Mouse (Mus musculus) lung, postnatal 25 days (tissue): ENCODE results near the gene 9930021J03Rik.

Source experiments
- DNase-seq: peaks from one replicate; pipeline ENCODE4 v3.0.0; 2022; ENCODE audit warnings: low spot score

The 9930021J03Rik gene

GRCm38 (mm10) chr19:29695071-29695470 lies 110.7 kb downstream of the 9930021J03Rik start:
- DNase-seq = no peak

DNA sequence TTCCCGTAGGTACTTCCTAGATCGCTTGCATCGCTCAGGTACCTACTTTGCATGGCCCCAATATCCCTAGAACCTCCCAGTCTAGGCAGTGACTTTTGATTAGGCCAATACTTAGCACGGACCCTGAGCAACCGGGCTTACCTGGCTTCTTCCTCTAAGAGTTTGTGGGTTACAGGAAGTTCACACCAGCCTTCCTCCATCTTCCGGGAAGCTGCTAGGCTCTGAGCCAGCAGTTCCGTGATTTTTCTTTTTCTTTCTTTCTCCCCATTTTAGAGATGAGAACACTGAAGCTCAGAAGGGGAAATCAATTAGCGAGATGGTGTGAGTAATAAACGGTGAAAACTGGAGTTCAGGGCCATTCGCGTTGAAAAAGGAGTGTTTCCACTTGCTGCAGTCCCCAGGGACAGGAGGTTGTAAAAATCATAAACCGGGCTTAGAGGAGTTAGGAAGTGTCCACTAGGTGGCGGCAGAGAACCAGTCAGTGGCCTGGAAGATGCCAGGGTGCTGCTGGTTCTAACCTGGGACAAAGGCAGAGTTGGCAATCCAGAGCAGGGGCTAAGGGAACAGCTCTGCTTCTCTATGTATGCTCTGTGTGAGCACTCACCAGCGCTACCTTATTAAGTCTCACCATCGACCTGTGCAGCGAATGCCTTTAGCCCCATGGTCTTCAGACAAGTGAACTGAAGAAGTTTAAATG lies 121.8 kb downstream of the 9930021J03Rik start:
- peak; percentile 77 for DNase-seq

DNA sequence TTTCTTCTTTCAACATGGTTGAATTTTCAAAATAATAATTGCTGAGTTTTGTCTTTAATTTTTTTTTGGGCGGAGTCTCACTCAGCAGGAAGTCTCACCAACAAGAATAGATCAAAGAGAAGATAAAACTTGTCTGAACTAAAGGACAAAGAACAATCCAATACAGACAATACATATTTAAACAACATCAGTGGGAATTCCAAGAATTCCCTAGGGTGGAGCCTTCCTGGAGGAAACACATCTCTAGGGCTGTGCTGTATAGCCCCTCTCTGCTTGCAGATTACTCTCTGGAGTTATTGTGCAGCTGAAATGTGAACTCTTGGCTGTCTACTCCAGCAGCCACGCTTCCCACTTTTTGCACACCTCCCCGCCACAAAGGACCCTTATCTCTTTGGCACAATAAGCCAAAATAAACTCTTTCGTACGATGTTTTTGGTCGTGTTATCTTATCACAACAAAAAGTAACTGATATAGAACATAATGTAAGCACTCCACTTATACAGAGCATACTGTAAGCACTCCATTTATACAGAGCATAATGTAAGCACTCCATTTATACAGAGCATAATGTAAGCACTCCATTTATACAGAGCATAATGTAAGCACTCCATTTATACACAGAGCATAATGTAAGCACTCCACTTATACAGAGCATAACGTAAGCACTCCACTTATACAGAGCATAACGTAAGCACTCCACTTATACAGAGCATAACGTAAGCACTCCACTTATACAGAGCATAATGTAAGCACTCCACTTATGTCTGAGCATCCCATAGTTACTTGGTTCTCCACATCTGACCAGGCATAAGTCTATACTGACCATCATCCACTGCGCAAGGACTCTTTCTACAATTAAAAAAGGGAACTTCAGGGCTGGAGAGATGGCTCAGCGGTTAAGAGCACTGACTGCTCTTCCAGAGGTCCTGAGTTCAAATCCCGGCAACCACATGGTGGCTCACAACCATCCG lies 125.3 kb downstream of the 9930021J03Rik start:
- no peak for DNase-seq

DNA sequence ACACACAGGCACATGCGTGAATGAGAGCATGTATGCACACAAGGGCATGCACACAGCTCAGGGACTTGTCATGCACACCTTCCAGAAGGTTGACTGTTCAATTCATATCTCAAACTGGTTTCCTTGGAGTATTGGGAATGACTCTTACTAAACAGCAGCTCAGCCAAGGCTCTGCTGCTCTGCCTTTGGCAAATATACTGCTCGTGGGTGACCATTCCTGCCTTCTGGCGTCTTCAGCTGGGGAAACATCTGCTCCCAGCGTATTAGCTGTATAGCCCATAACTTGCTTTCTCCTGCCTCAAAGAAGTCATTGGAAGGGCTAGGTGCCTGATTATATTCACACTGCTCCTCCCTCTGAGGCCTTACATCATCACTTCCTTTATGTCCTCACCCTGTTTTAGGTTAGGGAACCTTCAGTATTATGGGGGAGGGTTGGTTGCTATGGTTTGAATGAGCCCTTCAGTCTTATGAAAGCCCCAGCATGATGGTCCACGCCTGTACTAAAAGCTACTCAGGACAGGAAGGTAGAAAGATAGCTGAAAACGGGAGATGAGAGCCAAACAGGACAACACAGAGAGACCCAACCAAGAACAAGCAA lies 127.5 kb downstream of the 9930021J03Rik start:
- no peak for DNase-seq

DNA sequence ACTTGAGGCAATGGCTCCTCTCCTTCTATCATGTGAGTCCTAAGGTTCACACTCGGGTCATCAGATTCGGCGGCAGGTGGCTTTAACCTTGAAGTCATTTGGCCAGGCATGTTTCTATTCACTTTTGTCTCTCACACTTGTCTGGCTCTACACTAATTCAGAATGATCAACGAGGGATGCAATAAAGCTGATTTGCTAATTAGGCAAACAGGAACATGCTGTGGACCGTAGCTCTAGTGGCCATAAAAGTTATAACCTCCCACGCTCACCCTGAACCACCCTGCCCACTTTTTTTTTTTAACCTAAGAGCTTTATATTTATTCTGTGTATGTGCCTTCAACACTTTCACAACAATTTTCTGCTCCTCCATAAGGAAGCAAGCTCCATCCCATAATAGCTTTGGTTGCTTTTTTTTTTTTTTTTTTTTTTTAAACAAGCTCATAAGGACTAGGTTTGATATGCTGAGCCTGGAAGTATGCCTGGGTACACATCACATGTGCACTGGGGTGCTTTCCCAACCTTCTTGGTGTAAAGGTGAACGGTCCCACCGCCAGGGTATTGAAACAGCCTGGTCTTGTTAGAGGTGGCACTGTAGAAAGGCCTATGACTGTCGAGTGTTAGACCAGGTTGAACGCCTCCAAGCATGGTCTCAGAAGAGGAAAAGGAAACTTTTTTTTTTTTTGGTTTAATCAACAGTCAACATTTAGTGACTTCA lies 129.2 kb downstream of the 9930021J03Rik start:
- no peak for DNase-seq

DNA sequence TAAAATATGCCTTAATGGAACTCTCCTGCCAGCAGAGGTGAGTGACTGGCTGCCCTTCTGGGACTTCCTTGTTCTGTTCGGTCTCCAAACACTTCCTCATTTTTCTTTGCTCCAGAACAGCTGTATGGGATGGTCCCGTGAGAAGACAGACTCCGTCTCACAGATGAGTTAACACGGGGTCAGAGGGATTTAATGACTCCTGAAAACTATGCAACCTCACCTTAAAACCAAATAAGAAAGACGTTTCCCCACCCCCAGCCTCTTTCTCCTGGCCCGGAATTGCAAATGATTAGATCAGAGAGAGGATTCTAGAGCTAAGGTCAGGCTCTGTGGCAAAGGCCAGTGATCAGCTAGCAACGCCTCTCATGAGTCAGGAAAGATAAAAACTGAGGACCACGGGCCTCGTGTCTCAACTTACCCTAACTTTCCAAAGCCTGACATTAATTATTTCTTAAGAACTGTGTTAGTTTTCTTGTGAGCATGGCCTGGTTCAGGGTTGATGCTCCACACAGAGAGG lies 130.2 kb downstream of the 9930021J03Rik start:
- no peak for DNase-seq

- DNase-seq = no peak
Observed at GRCm38 (mm10) chr19:29674946-29675345, 130.8 kb downstream of the 9930021J03Rik start.

GRCm38 (mm10) chr19:29672660-29673059 lies 133.1 kb downstream of the 9930021J03Rik start:
- DNase-seq = no peak

DNA sequence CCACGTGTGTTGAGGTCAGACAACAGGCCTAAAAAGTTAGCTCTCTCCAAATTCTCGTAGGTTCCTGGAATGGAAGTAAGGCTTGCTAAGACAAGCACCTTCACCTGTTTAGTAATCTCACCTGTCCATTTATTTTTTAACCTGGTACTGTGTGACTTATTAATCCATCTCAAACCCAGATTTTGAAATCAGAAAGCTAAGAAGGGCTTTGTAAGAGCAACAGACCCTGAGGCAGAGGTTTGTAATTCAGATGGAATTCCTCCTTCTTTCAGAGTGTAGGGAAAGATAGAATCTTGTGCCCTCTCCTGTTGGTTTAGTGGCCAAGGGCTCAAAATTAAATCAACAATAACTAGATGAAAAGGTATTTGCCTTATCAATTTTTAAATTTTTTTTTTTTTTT lies 134.6 kb downstream of the 9930021J03Rik start:
- no peak for DNase-seq

- DNase-seq = no peak
Observed at GRCm38 (mm10) chr19:29670247-29670646, 135.5 kb downstream of the 9930021J03Rik start.

DNA sequence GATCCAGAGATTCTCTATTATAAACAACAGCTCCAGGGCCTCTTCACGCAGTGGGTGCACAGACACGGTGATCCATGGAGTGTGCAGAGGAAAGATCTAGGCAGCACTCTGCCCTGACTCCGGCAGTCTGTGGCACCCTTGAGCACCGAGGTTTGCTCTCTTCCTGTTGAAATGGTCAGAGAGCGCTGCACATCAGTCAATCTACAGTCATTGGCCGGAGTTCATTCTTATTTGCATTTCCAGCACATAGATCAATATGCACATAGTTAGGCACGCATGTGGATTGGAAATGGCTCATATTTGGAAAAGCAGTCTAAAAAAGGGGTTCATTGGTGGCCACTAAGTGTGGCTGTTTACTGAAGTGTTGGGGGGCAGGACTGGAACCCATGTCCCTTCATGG lies 137.7 kb downstream of the 9930021J03Rik start:
- no peak for DNase-seq

GRCm38 (mm10) chr19:29666965-29667594 lies 138.7 kb downstream of the 9930021J03Rik start:
- no peak for DNase-seq

- DNase-seq = no peak
Observed at GRCm38 (mm10) chr19:29666164-29666563, 139.6 kb downstream of the 9930021J03Rik start.

DNA sequence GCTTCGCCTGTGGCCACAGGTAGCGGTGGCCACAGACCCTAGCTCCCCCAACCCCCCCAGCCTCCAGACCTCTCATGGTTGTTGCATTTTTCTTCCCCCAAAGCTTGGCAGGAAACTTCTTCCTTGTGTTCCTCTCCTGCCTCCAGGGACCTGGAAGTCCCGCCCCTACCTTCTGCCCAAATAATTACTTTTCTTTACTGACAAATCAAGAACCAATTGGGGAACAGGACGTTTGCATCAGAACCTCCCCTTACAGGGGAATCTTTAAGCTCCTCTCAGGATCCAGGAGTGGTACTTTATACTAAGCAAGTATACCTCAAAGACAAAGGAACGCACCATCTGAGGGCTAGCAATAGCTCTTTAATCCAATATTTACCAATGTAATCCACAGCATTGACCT lies 140.9 kb downstream of the 9930021J03Rik start:
- DNase-seq = no peak
